Mouse (Mus musculus) heart, embryonic 10.5 days (tissue): ENCODE results near the gene Clasp2. TPM values are rescaled to one million over a fixed set of nuclear protein-coding genes. Genes with fewer than 3 reads are reported as not detected.
"Not testable (repeated sequence)": the region's sequence is repeated elsewhere in the genome, so short reads cannot be mapped to it uniquely, and the experiment has no call there.

Experiments
- DNase-seq: peaks from one replicate; pipeline ENCODE4 v3.0.0-alpha.2; 2017; ENCODE audit warnings: low spot score
- H3K27ac ChIP-seq: fragments of 300-500 bp; sonication (generic); 2 replicates; pipeline ENCODE4 v1.5.1; 2016; ENCODE audit warnings: mild to moderate bottlenecking
- H3K27me3 ChIP-seq: fragments of 300-500 bp; sonication (generic); 2 replicates; pipeline ENCODE4 v1.6.1; 2016; ENCODE audit warnings: mild to moderate bottlenecking; ENCODE audit not compliant: poor library complexity, insufficient read depth, severe bottlenecking
- H3K36me3 ChIP-seq: fragments of 300-500 bp; sonication (generic); 2 replicates; pipeline ENCODE4 v1.6.1; 2016; ENCODE audit warnings: mild to moderate bottlenecking, moderate library complexity
- H3K4me1 ChIP-seq: fragments of 300-500 bp; sonication (generic); 2 replicates; pipeline ENCODE4 v1.6.1; 2016; ENCODE audit warnings: mild to moderate bottlenecking
- H3K4me3 ChIP-seq: fragments of 300-500 bp; sonication (generic); 2 replicates; pipeline ENCODE4 v1.5.1; 2016; ENCODE audit warnings: mild to moderate bottlenecking, moderate library complexity
- H3K9me3 ChIP-seq: fragments of 300-500 bp; sonication (generic); 2 replicates; pipeline ENCODE4 v1.6.1; 2016; ENCODE audit warnings: mild to moderate bottlenecking, moderate library complexity
- WGBS: fragments of 180-500 bp; shearing (Covaris S2); methylation state at CpG from one replicate; pipeline ENCODE4 v1.1.7; 2016; 5-methylcytosine and 5-hydroxymethylcytosine counted together
- polyA plus RNA-seq: library from polyadenylated mRNA; unstranded; fragments of >200 nt; fragmentation: Nextera tagmentation; extraction: Ambion mirVana; gene quantifications from 2 replicates; pipeline ENCODE4 v1.2.1, GENCODE M21; 2016

Gene Clasp2
- polyA plus RNA-seq, 1 experiment from 2014 or later = 24.3 TPM

DNA sequence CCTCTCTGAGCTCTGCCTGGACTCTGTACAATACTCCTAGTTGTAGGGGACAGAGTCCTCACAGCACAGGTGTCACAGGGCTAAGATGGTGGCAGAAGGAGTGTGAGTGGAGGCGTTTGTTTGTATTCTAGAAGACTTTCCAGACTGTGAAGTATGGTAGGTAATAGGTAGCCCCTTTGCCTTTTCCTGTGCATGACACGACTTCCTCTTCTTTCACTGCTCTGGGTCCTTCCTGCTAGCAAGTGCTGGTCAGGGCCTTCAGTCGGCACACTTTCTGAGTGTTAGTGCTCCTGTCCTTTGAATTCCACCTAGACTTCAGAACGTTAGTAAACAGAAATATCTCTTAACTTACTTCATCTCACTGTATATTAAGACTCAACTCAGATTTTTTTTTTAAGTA lies 29.4 kb downstream of the Clasp2 start:
- no peaks in the 10 kb centered on the region for H3K27me3 ChIP-seq
- WGBS = 86% methylated on average over 4 of the region's 4 CpGs
- H3K4me1 ChIP-seq = no peaks in the 10 kb centered on the region
- no peak overlapping the region for H3K27ac ChIP-seq
- DNase-seq = no peak
- H3K4me3 ChIP-seq = no peak overlapping the region
- no peaks in the 10 kb centered on the region for H3K9me3 ChIP-seq
- H3K36me3 ChIP-seq = peaks cover 20% of the 10 kb centered on the region

GRCm38 (mm10) chr9:113780863-113781262 lies 39.6 kb downstream of the Clasp2 start:
- no peaks in the 10 kb centered on the region for H3K27me3 ChIP-seq
- H3K27ac ChIP-seq = no peak overlapping the region
- no peaks in the 10 kb centered on the region for H3K9me3 ChIP-seq
- DNase-seq = no peak
- H3K36me3 ChIP-seq = 0 out of 2 replicates have a peak, but pooled peaks cover 5% of the 10 kb centered on the region
- 87% methylated on average over 3 of the region's 3 CpGs for WGBS
- no peak overlapping the region for H3K4me3 ChIP-seq
- H3K4me1 ChIP-seq = peaks cover 4% of the 10 kb centered on the region; the same call in 1 of the 2 replicates

DNA sequence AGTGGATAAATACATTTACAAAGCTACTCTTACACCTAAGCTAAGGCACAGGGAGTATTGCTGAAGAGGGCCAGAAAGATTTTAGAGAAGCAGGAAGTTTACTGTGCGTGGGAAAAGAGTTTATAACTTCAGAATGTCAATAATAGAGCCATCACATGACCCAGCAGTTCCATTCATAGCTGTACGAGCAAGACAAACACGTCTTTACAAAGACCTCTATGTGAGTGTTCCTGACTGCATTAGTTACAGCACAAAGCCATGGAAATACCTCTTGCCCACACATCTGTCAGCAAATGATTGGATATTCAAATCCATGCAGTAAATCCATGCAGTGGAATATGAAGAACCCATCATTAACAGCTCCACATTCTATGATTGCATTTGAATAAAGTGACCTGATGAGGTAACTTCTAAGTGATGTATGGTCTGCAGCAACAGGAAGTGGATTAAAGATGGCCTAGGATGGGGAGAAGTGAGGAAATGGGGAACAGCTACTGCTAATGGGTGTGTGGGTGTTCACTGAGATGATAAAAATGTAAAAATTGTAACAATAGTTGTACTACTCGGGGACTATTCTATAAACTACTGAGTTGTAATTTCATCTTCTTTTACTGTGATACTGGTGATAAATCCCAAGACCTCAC lies 41.2 kb downstream of the Clasp2 start:
- H3K27me3 ChIP-seq = no peaks in the 10 kb centered on the region
- no peak overlapping the region for H3K27ac ChIP-seq
- peaks cover 4% of the 10 kb centered on the region; the same call in 1 of the 2 replicates for H3K4me1 ChIP-seq
- no peak for DNase-seq
- H3K36me3 ChIP-seq = 0 out of 2 replicates have a peak, but pooled peaks cover 8% of the 10 kb centered on the region
- H3K4me3 ChIP-seq = no peak overlapping the region
- 80% methylated on average over 4 of the region's 4 CpGs for WGBS
- no peaks in the 10 kb centered on the region for H3K9me3 ChIP-seq

DNA sequence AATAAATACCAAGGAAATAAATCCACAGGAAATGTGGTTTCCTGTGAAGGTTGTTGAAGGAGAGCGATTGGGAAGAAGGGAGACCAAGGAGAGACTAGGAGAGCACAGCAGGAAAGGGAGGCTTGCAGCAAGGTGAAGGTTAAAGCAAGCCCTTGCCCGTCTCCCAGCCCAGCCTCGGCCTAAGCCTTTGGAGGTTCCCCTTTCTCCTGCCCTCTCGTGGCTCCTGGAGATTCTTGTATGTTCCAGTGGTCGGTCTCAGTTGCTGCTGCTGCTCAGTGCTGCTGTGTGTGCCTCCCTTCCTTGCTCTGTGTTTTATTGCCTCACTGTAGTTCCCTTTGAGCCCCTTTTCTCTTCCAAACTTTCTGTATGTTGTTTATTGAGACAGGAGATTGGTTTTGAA lies 42.4 kb downstream of the Clasp2 start:
- H3K4me1 ChIP-seq = peaks cover 4% of the 10 kb centered on the region; the same call in 1 of the 2 replicates
- DNase-seq = no peak
- peak overlapping the region; percentile 36; the same call in 1 of the 2 replicates for H3K27ac ChIP-seq
- 58% methylated on average over 5 of the region's 5 CpGs for WGBS
- H3K36me3 ChIP-seq = 0 out of 2 replicates have a peak, but pooled peaks cover 8% of the 10 kb centered on the region
- H3K4me3 ChIP-seq = no peak overlapping the region
- H3K9me3 ChIP-seq = no peaks in the 10 kb centered on the region
- H3K27me3 ChIP-seq = no peaks in the 10 kb centered on the region

DNA sequence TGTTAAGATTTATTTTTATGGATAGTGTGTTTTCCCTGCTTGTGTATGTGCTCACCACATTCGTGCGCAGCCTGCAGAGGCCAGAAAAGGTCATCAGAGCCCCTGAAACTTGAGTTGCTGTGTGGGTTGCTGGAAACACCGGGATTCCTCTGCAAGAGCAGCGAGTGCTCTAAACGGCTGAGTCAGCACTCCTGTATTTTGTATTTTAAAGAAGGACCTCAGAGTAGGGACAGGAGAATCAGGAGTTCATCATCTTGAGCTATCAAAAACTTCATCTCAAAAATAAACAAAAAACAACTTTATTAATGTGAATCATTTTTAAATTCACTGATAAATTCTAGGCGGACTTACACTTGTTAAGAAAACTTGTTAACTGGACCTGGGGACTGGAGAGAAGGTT lies 48.0 kb downstream of the Clasp2 start:
- 56% methylated on average over 6 of the region's 6 CpGs for WGBS
- H3K27me3 ChIP-seq, H3K9me3 ChIP-seq, H3K36me3 ChIP-seq, H3K4me3 ChIP-seq, H3K27ac ChIP-seq, DNase-seq: not testable (repeated sequence)
- H3K4me1 ChIP-seq = peaks cover 22% of the 10 kb centered on the region

DNA sequence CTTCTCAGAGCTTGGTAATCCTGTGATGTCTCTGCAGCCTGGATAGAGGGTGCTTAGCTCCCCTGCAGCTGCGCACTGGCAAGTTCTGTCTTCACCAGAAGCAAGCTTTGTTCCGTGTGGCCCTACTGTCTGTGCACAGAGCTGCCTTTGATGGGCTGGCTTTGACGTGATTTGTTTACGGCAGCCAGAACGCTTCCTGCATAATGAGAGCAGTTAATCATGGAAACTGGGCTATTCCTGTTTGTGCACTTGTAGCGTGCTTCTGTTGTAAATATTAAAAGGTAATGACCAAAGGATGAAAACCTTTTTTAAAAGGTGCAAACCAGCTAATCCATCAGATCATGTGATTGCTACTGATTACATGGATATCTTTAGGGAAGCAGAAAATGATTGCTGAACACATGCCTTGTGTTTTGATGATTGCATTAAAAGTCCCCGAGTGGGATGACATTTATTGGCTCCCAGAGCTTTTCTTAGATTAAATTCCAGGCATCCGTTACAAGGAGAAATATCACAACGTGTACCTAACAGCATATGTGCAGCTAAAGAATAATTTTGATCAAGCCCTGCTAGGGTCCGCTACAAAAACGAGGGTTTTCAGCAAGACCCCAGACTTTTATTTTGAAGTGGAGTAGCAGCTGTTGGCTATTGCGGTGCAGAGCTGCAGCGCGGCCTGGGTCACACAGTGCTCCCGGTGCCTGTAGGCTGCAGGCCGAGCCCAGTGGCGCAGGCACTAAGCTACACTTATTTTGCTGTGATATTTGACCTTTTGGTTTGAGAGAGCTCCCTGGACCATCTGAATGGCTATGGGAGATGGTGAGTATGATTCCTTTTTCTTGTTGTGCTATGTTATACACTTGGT lies 51.6 kb downstream of the Clasp2 start:
- Histone ChIP-seq H3K4me1 (peaks cover 22% of the 10 kb centered on the region), H3K27me3 (no peaks in the 10 kb centered on the region), H3K4me3 (peak overlapping the region; percentile 55), H3K36me3 (no peaks in the 10 kb centered on the region), H3K9me3 (no peaks in the 10 kb centered on the region), H3K27ac (peak overlapping the region; percentile 59)
- DNase-seq = peak; percentile 84
- WGBS = 5% methylated on average over 17 of the region's 17 CpGs

GRCm38 (mm10) chr9:113793513-113793905 lies 52.2 kb downstream of the Clasp2 start:
- DNase-seq = no peak
- Histone ChIP-seq H3K27me3 (no peaks in the 10 kb centered on the region), H3K9me3 (no peaks in the 10 kb centered on the region), H3K36me3 (no peaks in the 10 kb centered on the region), H3K4me1 (peaks cover 22% of the 10 kb centered on the region), H3K4me3 (peak overlapping the region; percentile 55), H3K27ac (peak overlapping the region; percentile 59)
- WGBS = 48% methylated on average over 3 of the region's 3 CpGs

DNA sequence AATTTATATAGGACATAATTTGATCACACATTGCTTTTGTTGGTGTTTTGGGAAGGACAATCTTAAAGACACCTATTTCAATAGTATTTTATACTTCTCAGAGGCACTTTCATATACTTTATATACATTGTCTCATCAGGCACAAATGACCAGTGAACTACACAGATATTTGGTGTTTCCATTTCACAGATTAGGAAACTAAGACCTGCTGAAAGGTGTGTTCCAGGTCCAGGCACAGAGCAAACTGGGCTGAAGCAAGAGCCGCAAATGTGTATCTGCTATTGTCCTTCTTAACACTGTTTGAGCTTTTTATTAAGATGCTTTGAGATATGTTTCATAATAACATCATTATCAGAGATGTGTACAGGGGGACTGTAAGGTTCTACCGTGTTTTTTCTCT lies 52.7 kb downstream of the Clasp2 start:
- Histone ChIP-seq H3K4me3 (peak overlapping the region; percentile 55; the same call in 1 of the 2 replicates), H3K27me3 (no peaks in the 10 kb centered on the region), H3K27ac (no peak overlapping the region; the same call in 1 of the 2 replicates), H3K9me3 (no peaks in the 10 kb centered on the region), H3K36me3 (no peaks in the 10 kb centered on the region), H3K4me1 (peaks cover 25% of the 10 kb centered on the region)
- DNase-seq = no peak
- WGBS = 79% methylated on average over 2 of the region's 2 CpGs

DNA sequence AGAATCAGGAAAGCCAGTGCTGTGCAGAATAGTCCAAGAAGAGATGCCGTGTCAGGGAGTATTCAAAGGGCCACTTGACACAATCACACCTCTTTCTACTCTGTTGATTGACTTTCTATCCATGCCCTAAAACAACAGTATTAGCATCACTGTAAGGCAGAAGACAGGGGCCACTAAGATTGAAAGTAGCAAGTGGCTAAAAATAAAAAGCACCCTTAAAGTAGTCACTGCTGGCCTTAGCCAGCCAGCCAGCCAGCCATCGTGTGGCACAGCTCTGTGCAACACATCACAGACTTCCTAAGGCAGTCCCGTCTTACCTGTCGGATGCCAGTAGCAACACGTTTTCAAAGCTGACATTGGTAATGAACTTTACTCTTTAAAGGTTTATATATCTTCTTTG lies 55.9 kb downstream of the Clasp2 start:
- H3K27me3 ChIP-seq = no peaks in the 10 kb centered on the region
- H3K27ac ChIP-seq = no peak overlapping the region
- H3K9me3 ChIP-seq = no peaks in the 10 kb centered on the region
- no peak overlapping the region for H3K4me3 ChIP-seq
- WGBS = 70% methylated on average over 5 of the region's 5 CpGs
- no peak for DNase-seq
- H3K36me3 ChIP-seq = no peaks in the 10 kb centered on the region
- H3K4me1 ChIP-seq = peaks cover 16% of the 10 kb centered on the region

DNA sequence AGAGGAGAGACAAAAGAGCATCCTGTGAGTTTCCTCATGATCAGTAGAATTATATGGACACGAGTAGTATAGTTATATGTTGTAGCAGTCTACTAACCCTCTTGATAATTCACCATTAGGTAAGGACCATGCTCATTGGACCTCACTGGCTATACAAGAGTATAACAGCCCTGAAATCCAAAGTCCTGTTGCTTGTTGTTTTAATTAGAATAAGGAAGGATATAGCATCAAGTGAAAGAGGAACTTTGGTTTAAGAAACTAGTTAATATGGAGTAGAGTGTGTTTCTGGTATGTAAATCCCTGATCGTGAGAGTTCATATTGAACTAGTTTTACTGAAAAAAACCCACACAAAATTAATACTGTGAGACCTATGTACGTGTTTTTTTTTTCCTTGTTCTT lies 59.4 kb downstream of the Clasp2 start:
- Histone ChIP-seq H3K27ac (no peak overlapping the region), H3K36me3 (no peaks in the 10 kb centered on the region), H3K4me1 (peaks cover 11% of the 10 kb centered on the region; the same call in 1 of the 2 replicates), H3K4me3 (no peak overlapping the region), H3K9me3 (no peaks in the 10 kb centered on the region), H3K27me3 (no peaks in the 10 kb centered on the region)
- WGBS = 95% methylated on average over 3 of the region's 3 CpGs
- DNase-seq = no peak

- 70% methylated on average over 3 of the region's 3 CpGs for WGBS
- Histone ChIP-seq H3K9me3 (no peaks in the 10 kb centered on the region), H3K4me1 (peaks cover 11% of the 10 kb centered on the region; the same call in 1 of the 2 replicates), H3K36me3 (no peaks in the 10 kb centered on the region), H3K27ac (peak overlapping the region; percentile 42; the same call in 1 of the 2 replicates), H3K27me3 (no peaks in the 10 kb centered on the region), H3K4me3 (no peak overlapping the region)
- DNase-seq = no peak
These were observed 61.5 kb downstream of the Clasp2 start for GRCm38 (mm10) chr9:113802734-113803133.

DNA sequence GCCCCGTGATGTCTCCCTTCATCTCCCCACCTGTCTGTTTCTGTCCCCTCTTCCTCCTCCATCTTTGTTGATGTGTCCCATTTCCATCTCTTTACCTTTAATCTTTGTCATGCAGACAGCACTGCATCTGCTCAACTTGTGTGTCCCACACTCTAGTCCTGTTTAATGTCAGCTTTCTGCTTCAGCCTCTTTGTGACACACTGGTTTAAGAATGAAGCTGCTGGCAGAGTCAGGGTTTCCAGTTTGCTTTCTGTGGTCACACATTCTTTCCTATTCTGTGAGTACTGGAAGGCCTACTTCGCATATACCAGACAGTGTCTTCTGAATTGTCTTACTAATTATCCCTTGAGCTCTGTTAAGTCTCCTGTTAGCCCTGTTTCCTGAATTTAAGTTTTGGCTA lies 62.5 kb downstream of the Clasp2 start:
- H3K4me3 ChIP-seq = no peak overlapping the region
- H3K4me1 ChIP-seq = peaks cover 10% of the 10 kb centered on the region; the same call in 1 of the 2 replicates
- no peaks in the 10 kb centered on the region for H3K27me3 ChIP-seq
- H3K36me3 ChIP-seq = no peaks in the 10 kb centered on the region
- H3K9me3 ChIP-seq = no peaks in the 10 kb centered on the region
- WGBS = 65% methylated on average over 2 of the region's 2 CpGs
- DNase-seq = no peak
- no peak overlapping the region for H3K27ac ChIP-seq

- Histone ChIP-seq H3K27me3 (no peaks in the 10 kb centered on the region), H3K4me3 (no peak overlapping the region), H3K36me3 (no peaks in the 10 kb centered on the region), H3K9me3 (no peaks in the 10 kb centered on the region), H3K27ac (no peak overlapping the region), H3K4me1 (0 out of 2 replicates have a peak, but pooled peaks cover 5% of the 10 kb centered on the region)
- no peak for DNase-seq
- WGBS = 90% methylated on average over 1 of the region's 1 CpGs
These were observed 64.1 kb downstream of the Clasp2 start for GRCm38 (mm10) chr9:113805359-113805758.
